Mouse (Mus musculus) splenic B cell, adult 2 months (primary cell): Measurements from ENCODE around the gene Stip1.

Experiments
- DNase-seq: peaks from one replicate; pipeline ENCODE4 v3.0.0-alpha.2; 2011; ENCODE audit warnings: low read depth, low spot score
- H3K27me3 ChIP-seq: 2 replicates; pipeline ENCODE4 v1.6.1; 2012; ENCODE audit warnings: mild to moderate bottlenecking, low read length, moderate library complexity, mixed read lengths; ENCODE audit not compliant: control insufficient read depth, poor library complexity, insufficient read depth, severe bottlenecking
- H3K36me3 ChIP-seq: 2 replicates; pipeline ENCODE4 v1.6.1; 2012; ENCODE audit warnings: mild to moderate bottlenecking, low read length, moderate library complexity, mixed read lengths; ENCODE audit not compliant: control insufficient read depth, poor library complexity, insufficient read depth, severe bottlenecking

Stip1 gene

DNA sequence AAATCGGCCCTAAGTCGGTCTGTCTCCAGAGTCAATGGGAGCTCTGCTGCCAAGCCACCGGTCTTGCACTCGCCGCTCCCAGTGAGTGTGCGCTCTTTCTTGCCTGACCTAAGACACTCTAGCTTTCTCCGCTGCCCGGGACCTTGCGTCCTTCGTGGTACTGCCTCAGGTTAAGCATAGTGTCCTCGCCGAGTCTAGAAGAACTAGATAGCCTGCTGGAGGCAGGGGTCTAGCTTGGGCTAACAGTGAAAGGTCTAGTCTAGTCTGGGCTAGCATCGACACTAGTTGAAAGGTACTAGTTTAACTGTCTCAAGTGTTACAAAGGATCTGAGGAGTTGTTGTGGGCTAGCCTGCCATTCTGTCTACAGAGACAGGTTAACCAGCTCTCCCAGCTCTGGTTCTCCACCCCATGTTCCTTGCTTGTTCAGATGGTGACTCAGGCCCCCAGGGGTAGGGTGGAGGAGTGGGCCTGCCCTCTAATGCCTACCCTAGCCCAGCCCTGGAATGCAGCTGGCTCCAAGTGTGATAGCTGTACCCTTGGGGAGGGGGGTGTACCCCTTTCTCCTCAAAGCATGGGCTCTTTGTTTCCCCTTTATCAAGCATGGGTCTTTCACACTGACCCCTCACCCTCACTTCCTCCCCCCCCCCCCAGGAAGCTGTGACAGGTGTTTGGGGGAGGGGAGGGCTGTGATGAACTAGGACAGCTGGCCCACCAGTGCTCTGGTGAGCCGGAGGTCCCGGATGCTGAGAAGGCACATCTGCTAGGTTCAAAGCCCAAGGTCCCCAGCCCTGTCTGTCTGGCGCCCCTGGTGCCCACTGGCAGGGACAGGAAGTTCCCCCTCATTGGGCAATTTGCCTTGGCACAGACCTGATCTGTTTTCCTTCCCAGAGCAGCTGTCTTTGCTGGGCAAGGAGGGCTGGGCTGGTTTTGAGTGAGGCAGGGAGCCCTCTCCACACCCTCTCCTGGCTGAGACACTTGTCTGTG, 63.9 kb downstream of the Stip1 start, which contains the start of gene Plcb3:
TSS of gene Plcb3 (minus strand) at position 934 of the 985 bp plus-strand sequence.
- Histone ChIP-seq H3K36me3 (0 out of 2 replicates have a peak, but pooled peaks cover 1% of the 10 kb centered on the region), H3K27me3 (no peaks in the 10 kb centered on the region)
- peak; percentile 60 for DNase-seq

DNA sequence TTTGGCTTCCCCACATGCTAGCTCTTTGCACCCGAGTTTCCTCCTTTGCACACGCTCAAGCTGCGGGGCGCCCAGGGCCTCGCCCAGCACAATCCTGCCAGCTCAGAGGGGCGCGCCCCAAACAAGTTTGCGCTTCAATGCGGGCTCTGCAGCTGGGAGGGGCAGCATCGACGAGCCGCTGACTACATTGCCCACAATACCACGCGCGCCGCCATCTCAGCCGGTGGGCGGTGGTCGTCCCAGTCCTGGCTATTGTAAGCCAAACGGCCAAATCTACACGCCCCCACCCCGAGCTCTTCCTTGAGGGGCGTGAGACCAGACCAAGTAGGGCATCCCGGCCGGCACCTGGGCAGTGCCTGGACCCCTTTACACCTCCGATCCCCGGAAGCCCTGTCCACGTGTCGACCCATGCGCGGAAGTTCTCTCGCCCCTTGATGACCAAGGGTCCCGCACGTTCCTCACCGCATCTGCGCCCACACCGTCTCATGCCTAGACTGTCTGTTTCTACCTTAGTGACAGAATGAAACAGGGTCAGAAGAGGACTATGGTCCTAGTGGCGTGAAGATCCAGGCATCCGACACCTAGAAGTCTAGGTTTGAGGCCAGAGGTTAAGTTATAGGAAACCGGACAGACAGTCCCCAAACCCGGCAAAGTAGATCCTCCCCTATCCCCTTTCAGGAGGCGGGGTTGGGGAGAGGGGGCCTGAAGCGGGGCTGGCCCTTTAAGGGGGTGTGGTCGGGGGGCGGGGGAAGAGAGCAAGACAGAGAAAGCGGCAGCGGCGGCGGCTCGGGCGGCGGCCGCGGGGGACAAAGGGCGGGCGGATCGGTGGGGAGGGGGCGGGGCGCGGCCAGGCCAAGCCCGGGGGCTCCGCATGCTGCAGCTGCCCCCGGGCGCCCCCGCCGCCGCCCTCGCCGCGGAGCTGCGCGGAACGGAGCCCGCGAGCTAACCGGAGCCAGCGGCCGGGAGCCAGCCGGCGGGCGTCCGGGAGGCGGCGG, 65.3 kb downstream of the Stip1 start, which contains the start of gene Ppp1r14b:
TSS of gene Ppp1r14b (plus strand) at position 758 of the 995 bp plus-strand sequence.
- Histone ChIP-seq H3K27me3 (no peaks in the 10 kb centered on the region; the same call in none of the 2 replicates), H3K36me3 (0 out of 2 replicates have a peak, but pooled peaks cover 1% of the 10 kb centered on the region)
- DNase-seq, result peak; percentile 75

DNA sequence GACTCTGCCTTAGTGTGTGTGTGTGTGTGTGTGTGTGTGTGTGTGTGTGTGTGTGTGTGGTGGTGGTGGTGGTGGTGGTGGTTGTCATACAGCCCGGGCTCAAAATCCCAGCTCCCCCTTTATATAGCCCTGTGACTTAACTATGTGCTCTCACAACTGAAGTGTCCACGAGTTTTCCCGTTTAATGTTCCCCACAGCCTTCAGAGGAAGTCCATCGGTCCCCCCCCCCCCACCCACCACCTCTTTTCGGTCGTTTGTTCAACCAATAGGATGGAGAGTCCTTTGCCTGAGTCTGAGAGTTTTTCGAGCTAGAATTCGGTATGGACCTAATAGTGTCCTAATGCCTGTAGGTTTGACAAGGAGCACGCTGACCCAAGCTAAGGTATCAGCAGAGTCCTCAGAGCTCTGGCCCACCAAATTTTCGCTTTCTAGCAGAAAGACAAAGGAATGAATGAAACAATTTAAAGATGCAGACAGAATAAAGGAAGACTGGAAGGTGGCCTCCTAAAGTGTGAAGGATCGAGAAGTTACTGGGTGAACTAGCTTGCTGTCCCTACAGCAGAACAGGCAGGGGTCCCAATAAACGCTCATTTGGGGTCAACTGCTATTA, 66.1 kb downstream of the Stip1 start:
- no peak for DNase-seq
- H3K27me3 ChIP-seq, result no peaks in the 10 kb centered on the region; the same call in none of the 2 replicates
- 0 out of 2 replicates have a peak, but pooled peaks cover 1% of the 10 kb centered on the region for H3K36me3 ChIP-seq

DNA sequence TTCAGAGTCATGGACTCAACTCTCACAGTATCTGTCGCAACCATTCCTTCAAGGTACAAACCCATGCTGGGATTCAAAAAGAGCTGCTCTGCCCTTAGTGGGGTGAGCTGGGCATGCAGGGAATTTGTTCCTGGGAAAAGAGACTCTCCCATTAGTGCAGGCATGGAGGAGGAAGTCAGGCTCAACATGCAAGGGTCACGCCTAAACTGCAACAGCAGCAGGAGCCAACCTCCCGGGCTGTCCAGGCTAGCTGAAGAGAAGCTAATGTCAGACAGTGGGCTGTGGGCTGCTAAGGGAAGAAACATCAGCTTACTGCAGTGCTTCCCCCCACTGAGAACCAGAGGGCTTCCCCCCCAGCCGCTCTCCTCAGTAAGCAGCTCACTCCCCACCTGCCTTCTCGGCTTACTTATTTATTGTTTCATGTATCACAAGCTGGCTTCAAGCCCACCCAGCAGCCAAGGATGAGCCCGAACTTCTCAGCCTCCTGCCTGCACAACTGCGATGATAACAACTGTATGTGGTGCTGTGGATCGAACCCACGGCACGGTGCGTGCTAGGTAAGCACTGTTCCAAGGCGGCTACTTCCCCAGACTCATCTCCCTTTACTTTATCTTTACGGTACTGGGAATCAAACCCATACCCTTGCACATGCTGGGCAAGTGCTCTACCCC, 67.4 kb downstream of the Stip1 start:
- no peaks in the 10 kb centered on the region for H3K36me3 ChIP-seq
- no peaks in the 10 kb centered on the region; the same call in none of the 2 replicates for H3K27me3 ChIP-seq
- no peak for DNase-seq

DNA sequence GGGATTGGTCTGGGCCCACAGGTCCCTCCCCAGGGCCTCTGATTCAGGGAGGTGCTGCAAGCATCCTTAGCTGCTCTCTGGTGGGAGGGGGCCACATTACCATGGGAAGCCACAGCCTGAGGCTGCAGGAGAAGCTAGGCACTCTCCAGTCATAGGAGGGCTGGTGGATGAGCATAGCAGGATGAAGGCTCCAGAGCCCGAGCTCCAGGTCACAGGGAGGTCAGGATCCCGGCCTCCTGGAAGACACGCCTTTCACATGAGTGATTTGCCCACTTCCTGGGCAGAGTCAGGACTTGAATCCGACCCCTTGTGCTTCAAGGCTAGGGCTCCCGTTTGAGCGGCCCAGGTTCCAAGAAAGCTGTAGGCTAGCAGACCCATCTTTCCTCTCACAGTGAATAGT, 68.1 kb downstream of the Stip1 start:
- Histone ChIP-seq H3K36me3 (no peaks in the 10 kb centered on the region), H3K27me3 (no peaks in the 10 kb centered on the region; the same call in none of the 2 replicates)
- DNase-seq, result no peak
